Mouse (Mus musculus) heart, embryonic 12.5 days (tissue): Measurements from ENCODE around the gene Duoxa1. TPM values are rescaled to one million over a fixed set of nuclear protein-coding genes. Genes with fewer than 3 reads are reported as not detected.

ENCODE experiments used
- ATAC-seq: fragments of 200-750 bp; cut with Nextera tagmentation; 2 replicates; pipeline ENCODE4 v1.8.0; 2017; ENCODE audit warnings: moderate TSS enrichment, moderate library complexity; ENCODE audit not compliant: insufficient number of reproducible peaks, low FRiP score
- H3K27ac ChIP-seq: fragments of 300-500 bp; sonication (generic); 2 replicates; pipeline ENCODE4 v1.5.1; 2016; ENCODE audit warnings: mild to moderate bottlenecking, moderate library complexity; ENCODE audit not compliant: poor library complexity, severe bottlenecking
- H3K27me3 ChIP-seq: fragments of 300-500 bp; sonication (generic); replicated peaks from 2 replicates; pipeline ENCODE4 v1.6.1; 2016; ENCODE audit warnings: mild to moderate bottlenecking, moderate library complexity
- H3K36me3 ChIP-seq: fragments of 300-500 bp; sonication (generic); 2 replicates; pipeline ENCODE4 v1.6.1; 2016; ENCODE audit warnings: mild to moderate bottlenecking, moderate library complexity
- H3K4me1 ChIP-seq: fragments of 300-500 bp; sonication (generic); replicated peaks from 2 replicates; pipeline ENCODE4 v1.6.1; 2016; ENCODE audit warnings: mild to moderate bottlenecking
- H3K4me2 ChIP-seq: fragments of 300-500 bp; sonication (generic); 2 replicates; pipeline ENCODE4 v1.6.1; 2016; ENCODE audit warnings: mild to moderate bottlenecking, moderate library complexity
- H3K4me3 ChIP-seq: fragments of 300-500 bp; sonication (generic); 2 replicates; pipeline ENCODE4 v1.5.1; 2016; ENCODE audit warnings: mild to moderate bottlenecking
- H3K9ac ChIP-seq: fragments of 300-500 bp; sonication (generic); 2 replicates; pipeline ENCODE4 v1.6.1; 2016; ENCODE audit warnings: mild to moderate bottlenecking, moderate library complexity
- H3K9me3 ChIP-seq: fragments of 300-500 bp; sonication (generic); replicated peaks from 2 replicates; pipeline ENCODE4 v1.6.1; 2016; ENCODE audit warnings: mild to moderate bottlenecking, moderate library complexity
- WGBS: fragments of 180-500 bp; shearing (Covaris S2); methylation state at CpG from one replicate; pipeline ENCODE4 v1.1.7; 2016; 5-methylcytosine and 5-hydroxymethylcytosine counted together
- polyA plus RNA-seq: library from polyadenylated mRNA; unstranded; fragments of >200 nt; fragmentation: Nextera tagmentation; extraction: Ambion mirVana; gene quantifications from 2 replicates; pipeline ENCODE4 v1.2.1, GENCODE M21; 2016

Duoxa1 gene
- polyA plus RNA-seq, result not detected in 2 replicates

DNA sequence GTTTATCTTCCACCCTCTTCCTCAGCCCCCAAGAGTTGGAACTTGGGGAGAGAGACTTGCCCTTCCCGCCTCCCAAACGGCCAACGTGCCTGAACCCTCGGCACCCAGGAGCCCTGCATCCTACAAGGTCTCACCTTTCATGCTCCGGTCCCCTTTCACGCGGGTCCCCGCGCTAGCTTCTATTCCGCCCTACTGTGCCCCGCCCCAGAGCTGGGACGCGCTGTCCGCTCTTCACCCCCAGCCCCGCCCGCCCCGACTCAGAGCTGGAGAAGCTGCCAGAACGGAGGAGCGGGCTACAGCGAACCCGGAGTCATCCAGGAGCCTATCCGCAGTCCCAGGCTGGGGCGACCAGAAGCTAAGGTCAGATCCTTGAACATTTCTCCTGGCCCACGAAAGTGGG, at the start of gene Duoxa1:
Duoxa1 (minus strand) TSS at position 195 of the 400 bp plus-strand sequence.
- H3K27ac ChIP-seq, result no peak within 1 kb of the TSS
- H3K36me3 ChIP-seq, result no peaks in the 10 kb centered on the region
- no peak for ATAC-seq
- H3K9ac ChIP-seq, result no peak within 1 kb of the TSS
- WGBS, result 1% methylated on average over 23 of the region's 24 CpGs
- peaks cover 11% of the 10 kb centered on the region for H3K4me1 ChIP-seq
- H3K27me3 ChIP-seq, result peaks cover 93% of the 10 kb centered on the region
- peak within 1 kb of the TSS; percentile 68 for H3K4me2 ChIP-seq
- H3K4me3 ChIP-seq, result peak within 1 kb of the TSS; percentile 37
- H3K9me3 ChIP-seq, result no peaks in the 10 kb centered on the region

DNA sequence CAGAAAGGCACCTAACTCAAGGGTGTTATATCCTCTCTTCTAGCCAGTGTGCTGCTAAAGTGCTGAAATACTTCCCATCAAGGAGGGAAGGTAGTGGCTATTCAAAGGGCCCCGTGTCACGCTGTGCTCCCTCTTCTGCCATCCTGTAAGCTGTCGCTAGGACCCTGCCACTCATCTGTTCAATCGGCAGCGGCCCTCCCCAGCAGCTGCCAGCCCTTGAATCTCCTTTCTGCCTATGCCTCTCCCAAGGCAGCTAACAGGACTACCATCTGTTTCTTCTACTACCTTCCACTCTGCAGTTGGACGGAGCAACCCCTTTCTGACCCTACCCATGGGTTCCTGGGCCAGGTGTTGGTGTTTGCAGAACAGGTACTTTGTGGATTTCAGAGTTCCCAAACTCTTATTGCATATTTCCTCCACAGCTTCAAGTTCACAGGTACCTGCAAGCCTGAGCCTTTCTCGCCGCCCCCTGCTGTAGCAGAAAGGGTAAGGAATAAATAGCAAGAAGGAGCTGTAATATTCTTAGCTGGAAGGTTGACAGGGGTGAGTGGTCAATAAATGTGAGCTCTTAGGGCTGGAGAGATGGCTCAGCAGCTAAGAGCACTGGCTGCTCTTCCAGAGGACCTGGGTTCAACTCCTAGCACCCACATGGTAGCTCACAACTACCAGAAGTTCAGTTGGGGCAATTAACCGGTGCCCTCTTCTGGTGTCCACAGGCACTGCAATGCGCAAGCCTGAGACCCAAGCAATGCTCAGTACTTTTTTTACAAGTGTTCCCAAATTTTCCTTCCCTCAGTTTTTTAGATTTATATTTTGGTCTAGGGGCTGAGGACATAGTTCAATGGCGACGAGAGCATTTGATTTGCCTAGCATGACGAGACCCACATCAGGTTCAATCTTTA, 49.3 kb upstream of the Duoxa1 start:
- H3K9me3 ChIP-seq, result no peaks in the 10 kb centered on the region
- WGBS, result 87% methylated on average over 13 of the region's 13 CpGs
- no peak overlapping the region for H3K4me3 ChIP-seq
- H3K4me2 ChIP-seq, result no peak overlapping the region
- no peak for ATAC-seq
- peaks cover 36% of the 10 kb centered on the region for H3K4me1 ChIP-seq
- H3K27ac ChIP-seq, result no peak overlapping the region
- H3K27me3 ChIP-seq, result no peaks in the 10 kb centered on the region
- H3K9ac ChIP-seq, result no peak overlapping the region
- H3K36me3 ChIP-seq, result peaks cover 10% of the 10 kb centered on the region; the same call in 1 of the 2 replicates

DNA sequence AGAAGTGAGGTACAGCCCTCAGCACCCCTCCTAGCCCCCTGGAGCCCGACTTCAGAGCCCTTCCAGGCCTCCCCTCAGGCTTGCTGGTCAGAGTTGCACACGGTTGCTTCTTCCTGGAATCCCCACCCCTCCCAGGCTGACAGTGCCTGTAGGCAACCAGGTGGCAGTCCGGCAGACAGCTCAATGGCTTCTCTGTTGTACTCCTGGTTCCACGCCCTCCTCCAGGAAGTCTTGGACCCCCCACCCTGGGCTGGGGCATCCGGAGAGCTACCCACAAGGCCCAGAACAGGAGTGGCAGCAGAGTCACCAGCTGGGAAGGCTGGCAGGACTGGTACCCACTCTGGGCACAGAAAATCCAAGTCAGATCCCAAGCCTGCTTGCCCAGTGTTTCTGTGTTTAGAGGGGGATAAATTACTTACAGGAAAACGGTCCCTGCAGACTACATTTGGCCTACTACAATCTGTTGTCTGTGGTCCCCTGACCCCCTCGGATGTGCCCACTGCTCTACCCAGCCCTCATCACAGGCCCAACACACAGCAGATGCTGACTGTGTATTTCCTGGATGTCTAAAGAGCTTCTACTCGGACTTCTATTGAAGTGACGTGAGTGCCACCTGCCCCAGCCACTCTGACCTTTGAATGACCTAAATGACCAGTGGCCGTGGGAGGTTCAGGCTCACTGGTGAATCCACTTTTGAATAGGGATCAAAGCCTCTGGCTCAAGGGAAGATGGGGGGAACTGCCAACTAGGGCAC, 48.5 kb upstream of the Duoxa1 start:
- H3K4me3 ChIP-seq, result no peak overlapping the region

GRCm38 (mm10) chr2:122361181-122361580, 47.7 kb upstream of the Duoxa1 start:
- H3K27ac ChIP-seq, result no peak overlapping the region
- H3K4me3 ChIP-seq, result no peak overlapping the region
- no peak for ATAC-seq
- H3K36me3 ChIP-seq, result peaks cover 19% of the 10 kb centered on the region
- WGBS, result 82% methylated on average over 6 of the region's 6 CpGs
- no peak overlapping the region for H3K9ac ChIP-seq
- no peaks in the 10 kb centered on the region for H3K27me3 ChIP-seq
- H3K4me2 ChIP-seq, result no peak overlapping the region
- no peaks in the 10 kb centered on the region for H3K9me3 ChIP-seq
- H3K4me1 ChIP-seq, result peaks cover 19% of the 10 kb centered on the region

More for the DNA sequence above, 48.5 kb upstream of the Duoxa1 start:
- Histone ChIP-seq H3K36me3 (peaks cover 12% of the 10 kb centered on the region), H3K4me2 (no peak overlapping the region), H3K27me3 (no peaks in the 10 kb centered on the region), H3K9me3 (no peaks in the 10 kb centered on the region), H3K9ac (no peak overlapping the region), H3K4me1 (peaks cover 28% of the 10 kb centered on the region), H3K27ac (no peak overlapping the region)
- WGBS, result 62% methylated on average over 10 of the region's 10 CpGs
- no peak for ATAC-seq

GRCm38 (mm10) chr2:122360310-122360709, 46.8 kb upstream of the Duoxa1 start:
- Histone ChIP-seq H3K36me3 (peaks cover 20% of the 10 kb centered on the region), H3K4me1 (peaks cover 17% of the 10 kb centered on the region; the same call in 1 of the 2 replicates), H3K27me3 (no peaks in the 10 kb centered on the region), H3K4me3 (no peak overlapping the region), H3K27ac (no peak overlapping the region), H3K9me3 (no peaks in the 10 kb centered on the region), H3K9ac (no peak overlapping the region), H3K4me2 (no peak overlapping the region)
- ATAC-seq, result no peak
- WGBS, result 64% methylated on average over 6 of the region's 6 CpGs

DNA sequence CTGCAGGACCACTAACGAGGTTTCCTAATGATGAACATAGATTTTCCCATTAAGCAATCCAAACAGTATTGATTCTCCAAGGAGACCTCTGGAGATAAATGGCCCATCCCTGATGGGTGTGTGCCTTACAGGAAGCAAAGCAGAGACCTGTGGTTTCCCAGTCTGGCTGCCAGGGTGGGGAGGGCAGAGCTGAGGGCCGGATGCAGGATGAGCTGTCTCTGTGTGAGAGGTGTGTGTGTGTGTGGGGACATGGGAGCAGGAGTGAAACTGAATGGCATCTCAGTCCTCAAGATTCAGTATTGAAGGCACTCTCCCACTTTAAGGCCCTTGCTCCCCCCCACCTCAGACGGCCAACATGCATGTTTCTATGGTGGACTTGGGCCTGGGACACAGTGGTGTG, 42.7 kb upstream of the Duoxa1 start:
- WGBS, result 72% methylated on average over 3 of the region's 3 CpGs
- no peak overlapping the region for H3K4me3 ChIP-seq
- ATAC-seq, result no peak
- H3K4me2 ChIP-seq, result no peak overlapping the region
- H3K36me3 ChIP-seq, result peaks cover 25% of the 10 kb centered on the region
- no peak overlapping the region for H3K27ac ChIP-seq
- no peak overlapping the region for H3K9ac ChIP-seq
- H3K9me3 ChIP-seq, result no peaks in the 10 kb centered on the region
- peaks cover 16% of the 10 kb centered on the region for H3K4me1 ChIP-seq
- H3K27me3 ChIP-seq, result no peaks in the 10 kb centered on the region

GRCm38 (mm10) chr2:122355389-122355788, 41.9 kb upstream of the Duoxa1 start:
- H3K9me3 ChIP-seq, result no peaks in the 10 kb centered on the region
- H3K4me1 ChIP-seq, result peaks cover 16% of the 10 kb centered on the region
- no peak overlapping the region for H3K4me3 ChIP-seq
- no peak overlapping the region for H3K9ac ChIP-seq
- H3K27ac ChIP-seq, result no peak overlapping the region
- no peak overlapping the region for H3K4me2 ChIP-seq
- 80% methylated on average over 5 of the region's 5 CpGs for WGBS
- no peak for ATAC-seq
- no peaks in the 10 kb centered on the region for H3K27me3 ChIP-seq
- H3K36me3 ChIP-seq, result peaks cover 25% of the 10 kb centered on the region

DNA sequence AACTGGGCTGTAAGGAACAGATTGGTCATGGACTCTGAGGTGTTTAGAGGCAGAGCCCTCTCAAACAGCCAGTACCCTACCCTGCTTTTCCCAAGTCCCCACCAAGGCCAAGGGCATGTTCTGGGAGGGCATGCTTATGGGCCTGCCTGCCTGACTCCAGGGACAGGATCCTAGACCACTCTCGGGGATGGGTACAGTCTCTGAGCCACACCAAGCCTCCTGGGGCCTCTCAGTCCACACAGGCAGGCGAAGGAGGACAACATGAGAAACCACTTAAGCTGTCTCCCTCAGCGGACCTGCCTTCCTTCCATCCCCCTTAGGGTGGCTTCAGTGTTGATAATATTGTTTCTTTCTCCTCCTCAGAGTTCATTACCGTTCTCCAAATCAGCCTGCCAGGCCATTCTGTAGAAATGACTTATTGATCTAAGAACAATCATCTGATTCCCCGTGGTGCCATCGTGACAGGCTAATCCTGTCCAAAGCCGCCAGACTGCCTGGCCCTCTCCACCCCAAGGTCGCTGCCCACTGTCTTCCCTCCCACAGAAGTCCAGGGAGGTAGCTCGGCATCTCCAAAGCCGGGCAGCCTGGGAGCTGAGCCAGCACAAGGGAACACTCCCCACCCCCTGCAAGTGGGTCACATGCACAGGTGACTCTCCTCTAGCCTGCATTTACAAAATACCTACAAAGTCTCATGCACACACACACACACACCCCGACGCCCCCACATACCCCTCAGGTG, 40.8 kb upstream of the Duoxa1 start:
- no peak overlapping the region for H3K9ac ChIP-seq
- H3K27me3 ChIP-seq, result no peaks in the 10 kb centered on the region
- WGBS, result 61% methylated on average over 12 of the region's 12 CpGs
- peaks cover 25% of the 10 kb centered on the region for H3K36me3 ChIP-seq
- no peaks in the 10 kb centered on the region for H3K9me3 ChIP-seq
- no peak for ATAC-seq
- no peak overlapping the region for H3K4me3 ChIP-seq
- H3K4me1 ChIP-seq, result peaks cover 23% of the 10 kb centered on the region
- no peak overlapping the region for H3K27ac ChIP-seq
- no peak overlapping the region for H3K4me2 ChIP-seq

- 87% methylated on average over 8 of the region's 8 CpGs for WGBS
- no peaks in the 10 kb centered on the region for H3K9me3 ChIP-seq
- no peak overlapping the region for H3K27ac ChIP-seq
- H3K4me1 ChIP-seq, result peaks cover 27% of the 10 kb centered on the region
- no peak overlapping the region for H3K4me3 ChIP-seq
- peaks cover 22% of the 10 kb centered on the region for H3K36me3 ChIP-seq
- no peak overlapping the region for H3K4me2 ChIP-seq
- no peak overlapping the region for H3K9ac ChIP-seq
- H3K27me3 ChIP-seq, result no peaks in the 10 kb centered on the region
- no peak for ATAC-seq
Measured at GRCm38 (mm10) chr2:122353765-122354164, 40.2 kb upstream of the Duoxa1 start.

GRCm38 (mm10) chr2:122352992-122353391, 39.5 kb upstream of the Duoxa1 start:
- peaks cover 22% of the 10 kb centered on the region for H3K36me3 ChIP-seq
- H3K9ac ChIP-seq, result no peak overlapping the region
- H3K4me3 ChIP-seq, result no peak overlapping the region
- peaks cover 31% of the 10 kb centered on the region for H3K4me1 ChIP-seq
- no peak for ATAC-seq
- WGBS, result 67% methylated on average over 6 of the region's 6 CpGs
- no peaks in the 10 kb centered on the region for H3K9me3 ChIP-seq
- H3K27me3 ChIP-seq, result no peaks in the 10 kb centered on the region
- no peak overlapping the region for H3K4me2 ChIP-seq
- H3K27ac ChIP-seq, result no peak overlapping the region

DNA sequence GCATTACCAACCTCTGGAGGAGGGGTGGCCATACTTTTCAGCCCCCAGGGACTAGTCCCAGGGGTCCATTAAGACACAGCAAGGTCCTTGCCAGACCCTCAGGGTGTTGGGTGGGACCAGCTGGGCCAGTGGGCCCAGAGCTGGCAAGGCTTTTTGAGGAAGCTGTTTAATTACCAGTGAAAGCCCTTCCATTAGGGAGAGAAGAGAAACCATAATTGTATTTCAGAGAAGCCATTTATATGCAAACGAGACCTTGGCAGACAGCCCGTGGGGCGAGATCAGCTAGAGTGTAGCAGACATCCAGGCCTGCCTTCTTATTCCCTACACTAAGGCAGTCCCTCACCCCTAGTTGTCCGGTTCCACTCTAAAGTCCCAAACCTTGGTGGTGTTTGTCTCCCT, 38.4 kb upstream of the Duoxa1 start:
- 71% methylated on average over 4 of the region's 4 CpGs for WGBS
- Histone ChIP-seq H3K4me3 (no peak overlapping the region), H3K9ac (no peak overlapping the region), H3K36me3 (peaks cover 18% of the 10 kb centered on the region), H3K27ac (no peak overlapping the region), H3K4me1 (peaks cover 34% of the 10 kb centered on the region), H3K27me3 (no peaks in the 10 kb centered on the region; the same call in 1 of the 2 replicates), H3K9me3 (no peaks in the 10 kb centered on the region), H3K4me2 (no peak overlapping the region)
- no peak for ATAC-seq
